Mouse (Mus musculus): ENCODE results near the gene Fndc3b.

GRCm38 (mm10) chr3:27658198-27658763, 52.8 kb downstream of the Fndc3b start:
- TF ChIP-seq FLI1 (IDR thresholded peaks at IDR 0.05; ENCODE audit: low read length) = no peak
- TF ChIP-seq GATA1 (IDR thresholded peaks at IDR 0.05; ENCODE audit: borderline replicate concordance, low read length) = no peak
